Mouse (Mus musculus): ENCODE measurements around the gene Ostn. TPM values are rescaled to one million over a fixed set of nuclear protein-coding genes. Genes with fewer than 3 reads are reported as not detected.
A peak's percentile ranks its signal among the peaks of the same experiment; 100 is the strongest.

Gene Ostn
- total RNA-seq, 2 experiments from 2014 or later: 0.91 to 1.4 TPM

- no peak for DNase-seq
- intact Hi-C loops (cut with DNase I): no loop called here
Measured at GRCm38 (mm10) chr16:27386850-27387407, 79.6 kb downstream of the Ostn start.

DNA sequence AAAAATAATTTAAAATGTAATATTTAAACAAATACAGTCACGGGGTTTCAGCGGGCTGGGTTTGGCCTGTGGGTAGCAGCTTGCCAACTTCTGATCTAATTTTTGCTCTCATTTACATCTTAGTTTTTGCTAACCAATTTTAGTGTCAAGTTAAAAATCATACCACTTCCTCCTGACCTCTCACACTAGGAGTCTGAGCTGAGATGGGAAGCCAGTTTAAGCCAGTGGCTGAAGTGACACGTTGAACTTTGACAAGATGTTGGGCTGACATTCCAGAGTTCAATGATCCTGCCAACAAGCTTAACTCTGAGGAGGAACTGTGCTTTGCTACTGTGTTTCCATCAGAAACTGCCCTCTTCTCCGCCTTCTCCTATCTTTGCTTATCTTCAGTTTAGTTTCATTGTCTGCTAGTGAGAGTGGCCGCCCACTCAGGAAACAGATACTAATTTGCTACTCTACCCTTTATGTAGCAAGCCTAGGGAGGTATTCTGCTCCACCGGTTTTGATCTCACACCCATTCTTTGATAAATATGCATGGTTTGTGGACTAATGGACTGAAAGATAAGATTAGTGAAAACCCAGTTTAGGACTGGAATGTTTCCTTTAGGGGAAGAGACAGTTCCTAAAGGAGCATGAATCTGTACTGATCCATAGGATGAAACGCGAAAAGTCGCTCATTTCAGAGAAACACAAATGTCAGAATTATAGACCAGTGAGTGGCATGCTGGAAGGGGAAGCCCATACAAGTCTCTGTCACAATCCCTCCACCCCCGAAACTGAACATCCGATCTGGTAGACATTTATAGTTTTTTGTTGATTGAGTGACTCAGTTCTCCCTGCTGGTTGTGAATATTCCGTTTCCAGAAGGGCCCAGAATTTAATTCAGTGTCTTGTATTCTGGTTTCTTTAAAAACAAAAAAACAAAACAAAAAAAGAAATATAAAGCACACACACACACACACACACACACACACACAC is 80.6 kb downstream of the Ostn start:
- intact Hi-C loops (cut with DNase I): no loop called here
- no peak for DNase-seq

DNA sequence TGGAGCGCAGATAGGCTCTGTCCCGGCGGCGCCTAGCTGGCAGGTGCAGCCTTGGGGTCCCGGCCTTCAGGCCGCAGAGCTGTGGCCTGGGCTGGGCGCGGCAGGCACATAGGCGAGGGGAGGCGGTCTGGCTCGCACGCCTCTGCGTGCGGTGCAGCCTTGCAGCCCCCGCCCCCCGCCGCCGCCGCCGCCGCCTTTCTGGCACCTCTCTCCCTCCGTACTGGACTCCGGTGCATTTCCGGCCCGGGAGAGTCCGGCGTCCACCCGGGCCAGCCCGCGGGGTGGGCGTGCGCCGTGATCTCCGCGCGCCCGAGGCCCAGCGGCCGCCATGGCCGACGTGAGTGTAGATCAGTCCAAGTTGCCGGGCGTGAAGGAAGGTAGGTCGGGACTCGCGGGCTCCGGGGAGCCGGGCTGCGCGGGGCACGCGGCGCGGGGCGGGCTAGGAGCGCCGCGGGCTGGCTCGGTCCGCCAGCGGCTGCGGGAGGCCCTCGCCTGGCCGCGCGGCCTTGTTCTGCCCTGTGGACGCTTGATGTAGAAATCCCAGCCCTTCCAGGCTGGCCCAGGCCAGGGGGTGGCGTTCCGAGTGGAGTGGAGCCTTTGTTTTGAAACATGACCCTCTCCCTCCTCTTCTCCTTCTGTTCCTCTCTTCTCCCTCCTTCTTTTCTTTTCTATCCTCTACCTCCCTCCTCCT is 81.6 kb downstream of the Ostn start, which contains the start of gene Ccdc50:
TSS of gene Ccdc50 (plus strand) at position 109 of the 691 bp plus-strand sequence.
- peak; percentile 83 for DNase-seq
- intact Hi-C loops (cut with DNase I): no loop called here

- peak; percentile 15 for DNase-seq
- intact Hi-C loops (cut with DNase I): no loop called here
Measured at GRCm38 (mm10) chr16:27389534-27390282, 82.4 kb downstream of the Ostn start.

DNA sequence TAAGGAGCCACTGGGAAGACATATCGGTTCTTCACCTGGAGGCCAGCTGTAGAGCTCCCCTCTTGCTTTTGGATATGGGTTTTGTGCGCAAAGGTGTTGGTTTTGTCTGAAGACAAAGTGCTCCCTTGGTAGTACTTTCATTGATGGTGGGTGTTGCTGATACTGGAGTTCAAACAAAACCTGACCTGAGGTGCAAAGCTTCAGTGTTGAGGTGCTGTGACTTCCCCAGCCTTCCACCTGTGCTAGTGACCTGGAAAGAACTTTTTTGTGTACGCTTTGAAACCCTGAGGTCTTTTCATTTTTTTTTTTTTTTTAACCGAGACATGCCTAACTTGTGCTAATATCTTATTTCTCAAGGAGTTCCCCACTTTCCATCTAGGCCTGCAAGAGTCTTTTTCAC is 83.0 kb downstream of the Ostn start:
- DNase-seq: no peak
- intact Hi-C loops (cut with DNase I): no loop called here

DNA sequence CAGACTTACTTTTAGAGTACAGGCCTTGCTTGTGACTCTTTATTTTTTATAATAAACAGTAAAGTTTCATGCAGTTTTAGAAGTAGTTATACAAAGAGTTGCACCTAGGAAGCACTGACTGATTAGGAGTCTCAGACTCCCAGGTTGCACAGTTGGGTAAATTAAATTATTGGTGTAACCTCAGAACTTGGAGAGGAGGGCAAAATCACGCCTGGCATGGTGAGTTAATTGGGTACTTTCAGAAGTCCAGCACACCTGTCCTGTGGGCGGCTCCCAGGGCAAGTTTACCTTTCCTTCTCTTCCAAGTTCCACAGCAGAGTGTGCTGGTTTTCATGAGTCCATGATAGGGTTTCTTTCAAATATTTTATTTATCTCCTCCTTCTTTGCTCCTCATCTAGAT is 84.6 kb downstream of the Ostn start:
- intact Hi-C loops (cut with DNase I): no loop called here

DNA sequence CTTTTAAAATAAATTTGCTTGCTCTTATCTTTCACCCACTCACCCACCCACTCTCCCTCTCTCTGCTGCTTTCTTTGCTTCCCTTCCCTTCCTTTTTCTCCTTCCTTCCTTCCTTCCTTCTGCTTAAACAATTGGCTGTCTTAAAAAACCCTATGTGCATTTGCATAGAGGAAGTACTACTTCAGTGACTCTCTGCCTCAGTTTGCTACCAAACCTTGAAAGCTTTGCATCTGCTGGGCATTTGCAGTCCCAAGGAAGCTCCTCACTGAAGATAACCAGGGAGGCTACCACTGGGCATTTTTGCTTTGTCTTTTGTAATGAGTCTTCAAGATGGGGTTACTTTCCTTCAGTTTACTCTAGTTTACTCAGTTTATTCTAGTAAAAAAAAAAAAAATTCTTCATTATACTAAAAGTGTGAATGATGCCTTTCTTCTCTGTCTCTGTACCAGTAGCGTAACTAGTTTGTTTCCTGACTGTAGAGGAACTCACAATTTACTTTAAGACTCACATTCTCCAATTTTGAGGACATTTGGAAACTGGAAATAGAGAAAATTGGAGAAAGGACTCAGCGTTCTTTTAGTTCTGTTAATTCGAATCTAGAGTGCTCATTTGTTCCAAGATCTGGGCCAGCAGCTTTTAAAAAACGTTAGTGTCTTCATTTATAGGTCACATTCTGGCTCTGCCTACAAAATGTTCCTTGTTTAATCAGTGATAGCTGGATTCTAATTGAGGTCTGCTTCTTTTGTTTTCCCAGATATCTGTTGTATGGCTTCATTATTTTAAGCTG is 88.2 kb downstream of the Ostn start:
- no peak for DNase-seq
- intact Hi-C loops (cut with DNase I): no loop called here

More for the DNA sequence above, 84.6 kb downstream of the Ostn start:
- DNase-seq: no peak

GRCm38 (mm10) chr16:27396951-27397350 is 89.7 kb downstream of the Ostn start:
- no peak for DNase-seq
- intact Hi-C loops (cut with DNase I): no loop called here

GRCm38 (mm10) chr16:27399026-27399718 is 91.9 kb downstream of the Ostn start:
- intact Hi-C loops (cut with DNase I): no loop called here
- no peak for DNase-seq

GRCm38 (mm10) chr16:27399719-27400253 is 92.5 kb downstream of the Ostn start:
- intact Hi-C loops (cut with DNase I): no loop called here
- no peak for DNase-seq

Other genes starting within 250 kb of the Ostn start
- gene Uts2b, start 62.8 kb downstream of the Ostn start, total RNA-seq (2021): not detected
- gene Ccdc50, start 81.4 kb downstream of the Ostn start, total RNA-seq (2021): 100 to 1,000 TPM; 104 to 105 TPM

All from left cerebral cortex, postnatal 4 days (tissue).